Mouse (Mus musculus) CH12.LX (cell line): ENCODE data around the gene Cchcr1. TPM values are rescaled to one million over a fixed set of nuclear protein-coding genes. Genes with fewer than 3 reads are reported as not detected.

Experiments used
- DNase-seq: peaks from one replicate; pipeline ENCODE4 v3.0.0-alpha.2; 2013; ENCODE audit errors: extremely low read depth
- H3K27ac ChIP-seq: 2 replicates; pipeline ENCODE4 v1.5.1; 2012; ENCODE audit warnings: low read depth, mild to moderate bottlenecking, control low read depth, moderate library complexity; ENCODE audit not compliant: insufficient read depth
- H3K27me3 ChIP-seq: replicated peaks from 2 replicates; pipeline ENCODE3; 2012; ENCODE audit warnings: inconsistent platforms
- H3K36me3 ChIP-seq, 2 experiments: replicated peaks in 1 of 2; 2 replicates each; pipeline versions ENCODE3 to v1.6.1; 2012; ENCODE audit warnings: inconsistent platforms in 1 of 2, low read length in 1 of 2, mild to moderate bottlenecking in 1 of 2, mixed read lengths in 1 of 2, moderate library complexity in 1 of 2; ENCODE audit not compliant: control insufficient read depth in 1 of 2, insufficient read depth in 1 of 2
- H3K4me1 ChIP-seq, 2 experiments: 2 replicates each; pipeline ENCODE4 v1.6.1; 2012; ENCODE audit warnings: inconsistent platforms in 1 of 2, moderate library complexity in 1 of 2; ENCODE audit not compliant: insufficient read depth in 2 of 2, control insufficient read depth in 1 of 2
- H3K4me2 ChIP-seq: 2 replicates; pipeline ENCODE4 v1.6.1; 2012; ENCODE audit warnings: low read depth, mild to moderate bottlenecking, control low read depth; ENCODE audit not compliant: poor library complexity, insufficient read depth, severe bottlenecking
- H3K4me3 ChIP-seq, 3 experiments: fragments of 150-350 bp in 1 of 3; sonication (generic) in 1 of 3; replicated peaks in 1 of 3; 2 replicates each; pipeline versions ENCODE3 to v1.5.1; 2011 to 2012; ENCODE audit warnings: low read depth in 2 of 3, low read length in 2 of 3, mild to moderate bottlenecking in 2 of 3, moderate library complexity in 2 of 3, control low read depth in 1 of 3, improper control_type of control experiment in 1 of 3, inconsistent platforms in 1 of 3, mixed read lengths in 1 of 3; ENCODE audit not compliant: poor library complexity in 1 of 3
- H3K79me2 ChIP-seq: replicated peaks from 2 replicates; pipeline ENCODE4 v1.6.1; 2012; ENCODE audit warnings: mild to moderate bottlenecking, moderate library complexity; ENCODE audit not compliant: control insufficient read depth, poor library complexity, insufficient read depth, severe bottlenecking; ENCODE audit errors: extremely low read depth
- H3K9ac ChIP-seq: 2 replicates; pipeline ENCODE4 v1.6.1; 2012; ENCODE audit warnings: low read depth, mild to moderate bottlenecking, control low read depth, moderate library complexity; ENCODE audit not compliant: insufficient read depth
- H3K9me3 ChIP-seq: replicated peaks from 2 replicates; pipeline ENCODE3; 2012; ENCODE audit warnings: low read length, inconsistent platforms, mixed read lengths
- BHLHE40 ChIP-seq: IDR thresholded peaks from 2 replicates; pipeline ENCODE4 v1.6.1; 2011; ENCODE audit warnings: mild to moderate bottlenecking, low read depth, low read length, improper control_type of control experiment
- CHD1 ChIP-seq: IDR thresholded peaks from 2 replicates; pipeline ENCODE4 v1.6.1; 2012; ENCODE audit warnings: low read depth, low read length, improper control_type of control experiment, inconsistent platforms
- ELF1 ChIP-seq: IDR thresholded peaks from 2 replicates; pipeline ENCODE4 v1.6.1; 2014; ENCODE audit warnings: low read depth, mild to moderate bottlenecking, inconsistent platforms, low read length, improper control_type of control experiment
- EP300 ChIP-seq: IDR thresholded peaks from 2 replicates; pipeline ENCODE4 v1.6.1; 2011; ENCODE audit warnings: low read length, improper control_type of control experiment
- ETS1 ChIP-seq: conservative IDR thresholded peaks from 2 replicates; pipeline ENCODE4 v1.6.1; 2012; ENCODE audit warnings: low read depth, mild to moderate bottlenecking, inconsistent platforms, low read length, improper control_type of control experiment, moderate library complexity
- HCFC1 ChIP-seq: IDR thresholded peaks from 2 replicates; pipeline ENCODE4 v1.6.1; 2012; ENCODE audit warnings: low read depth, mild to moderate bottlenecking, inconsistent platforms, low read length, improper control_type of control experiment
- JUN ChIP-seq: IDR thresholded peaks from 2 replicates; pipeline ENCODE4 v1.6.1; 2011; ENCODE audit warnings: low read depth, mild to moderate bottlenecking, low read length, improper control_type of control experiment, moderate library complexity; ENCODE audit not compliant: insufficient read depth
- JUND ChIP-seq: conservative IDR thresholded peaks from 2 replicates; pipeline ENCODE4 v1.6.1; 2011; ENCODE audit warnings: low read depth, low read length, improper control_type of control experiment
- MAZ ChIP-seq: IDR thresholded peaks from 2 replicates; pipeline ENCODE4 v1.6.1; 2012; ENCODE audit warnings: low read depth, mild to moderate bottlenecking, inconsistent platforms, low read length, improper control_type of control experiment, moderate library complexity
- MEF2A ChIP-seq: IDR thresholded peaks from 2 replicates; pipeline ENCODE4 v1.6.1; 2014; ENCODE audit warnings: low read depth, mild to moderate bottlenecking, inconsistent platforms, low read length, improper control_type of control experiment, borderline replicate concordance
- MYC ChIP-seq: IDR thresholded peaks from 2 replicates; pipeline ENCODE4 v1.6.1; 2011; ENCODE audit warnings: low read depth, mild to moderate bottlenecking, improper control_type of control experiment, low read length
- PAX5 ChIP-seq: IDR thresholded peaks from 2 replicates; pipeline ENCODE4 v1.6.1; 2012; ENCODE audit warnings: low read length, inconsistent platforms, mixed read lengths
- RCOR1 ChIP-seq: conservative IDR thresholded peaks from 2 replicates; pipeline ENCODE4 v1.6.1; 2012; ENCODE audit warnings: low read depth, mild to moderate bottlenecking, inconsistent platforms, low read length, improper control_type of control experiment
- SMC3 ChIP-seq: IDR thresholded peaks from 2 replicates; pipeline ENCODE4 v1.6.1; 2011; ENCODE audit warnings: low read depth, low read length, improper control_type of control experiment
- TBP ChIP-seq: conservative IDR thresholded peaks from 2 replicates; pipeline ENCODE4 v1.6.1; 2011; ENCODE audit warnings: low read depth, low read length, improper control_type of control experiment
- USF1 ChIP-seq: IDR thresholded peaks from 2 replicates; pipeline ENCODE4 v1.6.1; 2014; ENCODE audit warnings: low read depth, mild to moderate bottlenecking, inconsistent platforms, low read length, improper control_type of control experiment
- USF2 ChIP-seq: conservative IDR thresholded peaks from 2 replicates; pipeline ENCODE4 v1.6.1; 2011; ENCODE audit warnings: low read depth, low read length, improper control_type of control experiment
- ZKSCAN1 ChIP-seq: IDR thresholded peaks from 2 replicates; pipeline ENCODE4 v1.6.1; 2012; ENCODE audit warnings: low read depth, inconsistent platforms, low read length, improper control_type of control experiment, borderline replicate concordance
- ZMIZ1 ChIP-seq: IDR thresholded peaks from 2 replicates; pipeline ENCODE4 v1.6.1; 2012; ENCODE audit warnings: low read depth, mild to moderate bottlenecking, inconsistent platforms, low read length, improper control_type of control experiment
- ZNF384 ChIP-seq: IDR thresholded peaks from 2 replicates; pipeline ENCODE4 v1.6.1; 2012; ENCODE audit warnings: low read depth, low read length, improper control_type of control experiment, inconsistent platforms
- dilution Hi-C: fragments of 300-500 bp; cut with MboI; formaldehyde crosslinking; loops from 2 replicates; pipeline ENCODE4 v1.14.3; 2020; ENCODE audit warnings: low sequenced_read_pairs; ENCODE audit not compliant: extremely low pct_unique_long_range_greater_than_20kb, extremely low pct_ligation_motif_present
- in situ Hi-C: fragments of 300-500 bp; cut with MboI; formaldehyde crosslinking; loops from 3 replicates; pipeline ENCODE4 v1.14.3; 2019; ENCODE audit warnings: low sequenced_read_pairs, low pct_ligation_motif_present, low pct_unique_long_range_greater_than_20kb, mixed read lengths
- polyA plus RNA-seq: library from polyadenylated mRNA; unstranded; fragments of >175 nt; gene quantifications from 2 replicates; pipeline ENCODE4 v1.2.1, GENCODE M21; 2012; ENCODE audit warnings: low read depth; ENCODE audit not compliant: insufficient read length
- total RNA-seq, 2 experiments: library from RNA; depleted of rRNA; stranded (reverse); fragments of 300-350 nt in 1 of 2; fragments of >200 nt in 1 of 2; gene quantifications; 2 replicates each; pipeline ENCODE4 v1.2.3; 2012 to 2014

Cchcr1 gene
- total and polyA plus RNA-seq, 3 experiments: 5.2 to 13.0 (median 11.3) TPM

GRCm38 (mm10) chr17:35486726-35487125, 30.2 kb upstream of the Cchcr1 start:
- Histone ChIP-seq H3K36me3 (no peaks in the 10 kb centered on the region), H3K4me2 (no peak overlapping the region)

GRCm38 (mm10) chr17:35488041-35488440, 28.9 kb upstream of the Cchcr1 start:
- Histone ChIP-seq H3K9ac (no peak overlapping the region), H3K9me3 (no peaks in the 10 kb centered on the region), H3K36me3 (no peaks in the 10 kb centered on the region), H3K4me3 (no peak overlapping the region), H3K79me2 (no peaks in the 10 kb centered on the region), H3K4me2 (no peak overlapping the region), H3K27me3 (no peaks in the 10 kb centered on the region), H3K27ac (no peak overlapping the region), H3K4me1 (peaks cover 0 to 3% of the 10 kb centered on the region in 2 experiments; a peak in 1 of 4 replicates)
- in situ Hi-C loops: no loop called here
- no peak for DNase-seq
- TF ChIP-seq CHD1 (no peak), PAX5 (no peak), HCFC1 (no peak), TBP (no peak), ZNF384 (no peak), SMC3 (no peak), ETS1 (no peak), JUN (no peak)
- dilution Hi-C loops: no loop called here

More at GRCm38 (mm10) chr17:35486726-35487125, 30.2 kb upstream of the Cchcr1 start:
- no peak overlapping the region for H3K27ac ChIP-seq
- no peaks in the 10 kb centered on the region for H3K9me3 ChIP-seq
- H3K79me2 ChIP-seq: no peaks in the 10 kb centered on the region
- dilution Hi-C loops: no loop called here
- H3K27me3 ChIP-seq: no peaks in the 10 kb centered on the region
- DNase-seq: no peak
- in situ Hi-C loops: no loop called here
- no peak overlapping the region for H3K4me3 ChIP-seq
- peaks cover 0 to 3% of the 10 kb centered on the region in 2 experiments; a peak in 1 of 4 replicates for H3K4me1 ChIP-seq
- TF ChIP-seq USF2: no peak
- no peak for TF ChIP-seq PAX5
- TF ChIP-seq ELF1: no peak
- TF ChIP-seq BHLHE40: no peak
- TF ChIP-seq JUN: no peak
- H3K9ac ChIP-seq: no peak overlapping the region

- dilution Hi-C loops: no loop called here
- in situ Hi-C loops: no loop called here
- Histone ChIP-seq H3K36me3 (no peaks in the 10 kb centered on the region), H3K9ac (no peak overlapping the region), H3K79me2 (no peaks in the 10 kb centered on the region), H3K4me1 (no peaks in the 10 kb centered on the region), H3K27me3 (no peaks in the 10 kb centered on the region), H3K9me3 (no peaks in the 10 kb centered on the region), H3K4me2 (no peak overlapping the region), H3K27ac (no peak overlapping the region), H3K4me3 (no peak overlapping the region)
- no peak for DNase-seq
- TF ChIP-seq JUN (no peak), JUND (no peak), ZMIZ1 (no peak), RCOR1 (no peak), EP300 (no peak), SMC3 (no peak), MAZ (no peak), MEF2A (no peak), MYC (no peak), ZKSCAN1 (no peak), USF1 (no peak)
These were observed 26.6 kb upstream of the Cchcr1 start for GRCm38 (mm10) chr17:35490320-35490719.
